Mouse (Mus musculus): Measurements from ENCODE around the gene Mfsd2b. TPM values are rescaled to one million over a fixed set of nuclear protein-coding genes. Genes with fewer than 3 reads are reported as not detected.

The Mfsd2b gene
- polyA plus RNA-seq, 1 experiment: 2.2 TPM

DNA sequence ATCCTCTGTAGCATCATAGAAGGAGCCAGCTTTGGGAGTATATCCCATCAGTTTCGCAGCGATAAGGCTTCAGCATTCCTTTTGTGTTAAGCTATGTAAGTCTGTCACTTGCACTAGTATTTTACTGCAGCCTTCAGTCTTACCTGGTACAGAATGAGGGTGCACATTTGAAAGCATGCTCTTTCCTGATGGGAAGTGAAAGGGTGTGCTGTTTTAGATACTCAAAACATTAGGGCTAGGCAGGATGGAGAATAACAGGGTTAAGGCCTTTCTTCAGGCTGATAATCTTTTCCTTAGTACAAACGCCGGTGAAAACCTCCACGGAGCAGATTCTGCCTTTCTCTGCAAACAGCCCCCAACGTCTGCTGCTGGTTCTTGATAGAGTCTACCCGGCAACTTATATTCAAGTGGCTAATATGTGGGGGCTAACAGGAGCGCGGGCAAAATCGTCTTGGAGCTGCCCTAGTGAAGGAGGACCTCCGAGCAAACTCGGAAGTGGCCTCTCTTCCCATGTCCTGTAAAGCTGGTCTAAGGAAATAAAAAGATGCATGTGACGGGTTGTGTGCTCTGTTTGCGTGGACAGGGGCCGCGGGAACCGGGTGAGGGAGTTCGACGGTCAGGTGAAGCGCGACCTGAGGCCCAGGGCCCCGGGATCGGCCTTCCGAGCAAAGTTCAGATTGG lies 57.3 kb downstream of the Mfsd2b start:
- TF ChIP-seq POLR2A (IDR thresholded peaks at IDR 0.05; ENCODE audit: insufficient read depth, low read length) (no peak), CTCF (IDR thresholded peaks at IDR 0.05; ENCODE audit: low read depth, low read length) (no peak), EP300 (IDR thresholded peaks at IDR 0.05; ENCODE audit: insufficient read depth, low read depth, low read length) (no peak)
- H3K4me1 ChIP-seq (ENCODE audit: control insufficient read depth, insufficient read depth, low read length): no peaks in the 10 kb centered on the region

DNA sequence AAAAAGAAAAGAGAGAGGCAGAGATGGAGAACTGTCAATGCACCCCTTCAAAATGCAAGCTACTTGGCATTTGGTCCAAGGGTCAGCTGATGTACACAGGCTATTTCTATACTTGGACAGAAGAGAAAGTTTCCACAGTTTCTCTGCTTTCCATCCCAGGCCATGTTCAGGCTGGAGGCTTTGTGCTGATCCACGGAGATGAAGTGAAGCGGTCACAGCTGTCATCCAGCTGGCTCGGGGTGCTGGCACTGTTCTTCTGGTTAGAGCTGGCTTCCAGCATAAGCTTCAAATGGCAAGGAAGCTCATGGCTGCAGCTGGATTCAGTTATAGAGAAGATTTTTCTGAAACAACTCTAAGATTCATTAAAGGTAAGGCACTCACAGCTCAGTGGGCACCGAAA lies 60.5 kb downstream of the Mfsd2b start:
- no peak overlapping the region for H3K27ac ChIP-seq (ENCODE audit: insufficient read depth, low read length)
- TF ChIP-seq POLR2A (IDR thresholded peaks at IDR 0.05; ENCODE audit: insufficient read depth, low read length): no peak
- no peak for TF ChIP-seq EP300 (IDR thresholded peaks at IDR 0.05; ENCODE audit: insufficient read depth, low read depth, low read length)
- TF ChIP-seq CTCF (IDR thresholded peaks at IDR 0.05; ENCODE audit: low read depth, low read length): no peak
- H3K4me1 ChIP-seq (ENCODE audit: control insufficient read depth, insufficient read depth, low read length): no peaks in the 10 kb centered on the region

More for the DNA sequence above, 57.3 kb downstream of the Mfsd2b start:
- H3K27ac ChIP-seq (ENCODE audit: insufficient read depth, low read length): peak overlapping the region; percentile 66
- no peaks in the 10 kb centered on the region for H3K27me3 ChIP-seq (ENCODE audit: control insufficient read depth, insufficient read depth, low read length, poor library complexity, severe bottlenecking)
- peaks cover 14% of the 10 kb centered on the region for H3K36me3 ChIP-seq (ENCODE audit: control insufficient read depth, insufficient read depth, low read length, poor library complexity, severe bottlenecking)
- H3K9ac ChIP-seq (ENCODE audit: low read depth, poor library complexity, severe bottlenecking): peak overlapping the region; percentile 88
- H3K9me3 ChIP-seq (replicated peaks; ENCODE audit: control insufficient read depth, insufficient read depth, low read length, poor library complexity, severe bottlenecking): no peaks in the 10 kb centered on the region
- H3K4me3 ChIP-seq (ENCODE audit: low read depth, low read length): peak overlapping the region; percentile 79

More for the DNA sequence above, 60.5 kb downstream of the Mfsd2b start:
- no peaks in the 10 kb centered on the region for H3K36me3 ChIP-seq (ENCODE audit: control insufficient read depth, insufficient read depth, low read length, poor library complexity, severe bottlenecking)
- H3K9me3 ChIP-seq (replicated peaks; ENCODE audit: control insufficient read depth, insufficient read depth, low read length, poor library complexity, severe bottlenecking): 0 out of 2 replicates have a peak, but pooled peaks cover 4% of the 10 kb centered on the region
- H3K4me3 ChIP-seq (ENCODE audit: low read depth, low read length): no peak overlapping the region
- no peak overlapping the region for H3K9ac ChIP-seq (ENCODE audit: low read depth, poor library complexity, severe bottlenecking)
- H3K27me3 ChIP-seq (ENCODE audit: control insufficient read depth, insufficient read depth, low read length, poor library complexity, severe bottlenecking): no peaks in the 10 kb centered on the region

Other genes with a start within 250 kb of the Mfsd2b start
- gene Fam228a, start 135.9 kb downstream of the Mfsd2b start, polyA plus RNA-seq (2011; ENCODE audit: insufficient read depth, insufficient read length, low read depth, missing spikeins): 1.3 TPM in 1 of 2 replicates, not detected in the other
- gene Pfn4, start 105.3 kb downstream of the Mfsd2b start, polyA plus RNA-seq (2011; ENCODE audit: insufficient read depth, insufficient read length, low read depth, missing spikeins): 0.44 and 1.2 TPM in 2 replicates
- 4.7 and 6.9 TPM in 2 replicates for gene Fam228b, start 105.1 kb downstream of the Mfsd2b start, polyA plus RNA-seq (2011; ENCODE audit: insufficient read depth, insufficient read length, low read depth, missing spikeins)
- gene Sf3b6, start 56.8 kb downstream of the Mfsd2b start, polyA plus RNA-seq (2011; ENCODE audit: insufficient read depth, insufficient read length, low read depth, missing spikeins): 183 and 208 TPM in 2 replicates
- 17.3 and 17.8 TPM in 2 replicates for gene Fkbp1b, start 32.8 kb downstream of the Mfsd2b start, polyA plus RNA-seq (2011; ENCODE audit: insufficient read depth, insufficient read length, low read depth, missing spikeins)
- 25.4 and 26.9 TPM in 2 replicates for gene Wdcp, start 31.1 kb downstream of the Mfsd2b start, polyA plus RNA-seq (2011; ENCODE audit: insufficient read depth, insufficient read length, low read depth, missing spikeins)
- gene Ubxn2a, start 33.3 kb upstream of the Mfsd2b start, polyA plus RNA-seq (2011; ENCODE audit: insufficient read depth, insufficient read length, low read depth, missing spikeins): 50.3 and 69.4 TPM in 2 replicates
- gene Atad2b, start 43.0 kb upstream of the Mfsd2b start, polyA plus RNA-seq (2011; ENCODE audit: insufficient read depth, insufficient read length, low read depth, missing spikeins): 28.7 and 34.1 TPM in 2 replicates

All from ES-Bruce4 (cell line).